Mouse (Mus musculus) gastrocnemius, postnatal 4 days (tissue): ENCODE data around the gene Htra3. TPM values are rescaled to one million over a fixed set of nuclear protein-coding genes. Genes with fewer than 3 reads are reported as not detected.

Source experiments
- DNase-seq, 2 experiments: peaks; one replicate each; pipeline ENCODE4 v3.0.0; 2021 to 2022; ENCODE audit warnings: low spot score in 2 of 2, mixed read lengths in 2 of 2
- total RNA-seq, 2 experiments: library from RNA; stranded (reverse); gene quantifications; 2 replicates each; pipeline ENCODE4 v1.2.3; 2021

The Htra3 gene
- total RNA-seq, 2 experiments from 2014 or later, result 97.0 to 102 TPM

GRCm38 (mm10) chr5:35624751-35625239 lies 54.8 kb downstream of the Htra3 start:
- peak; percentile 57 to 85 for DNase-seq

- DNase-seq, result no peak
Observed at GRCm38 (mm10) chr5:35623831-35624230, 55.8 kb downstream of the Htra3 start.

- DNase-seq, result no peak
Observed at GRCm38 (mm10) chr5:35621114-35621513, 58.5 kb downstream of the Htra3 start.

- DNase-seq, result no peak
Observed at GRCm38 (mm10) chr5:35616943-35617342, 62.6 kb downstream of the Htra3 start.

GRCm38 (mm10) chr5:35612722-35613121 lies 66.9 kb downstream of the Htra3 start:
- no peak for DNase-seq

GRCm38 (mm10) chr5:35611900-35612299 lies 67.7 kb downstream of the Htra3 start:
- DNase-seq, result peak in 1 of 2 experiments; percentile 49

GRCm38 (mm10) chr5:35611170-35611569 lies 68.4 kb downstream of the Htra3 start:
- no peak for DNase-seq

- DNase-seq, result no peak
Observed at GRCm38 (mm10) chr5:35610381-35610780, 69.2 kb downstream of the Htra3 start.

GRCm38 (mm10) chr5:35609971-35610370 lies 69.6 kb downstream of the Htra3 start:
- no peak for DNase-seq

GRCm38 (mm10) chr5:35609381-35609780 lies 70.2 kb downstream of the Htra3 start:
- DNase-seq, result peak; percentile 66 to 87

- no peak for DNase-seq
Observed at GRCm38 (mm10) chr5:35608559-35608958, 71.0 kb downstream of the Htra3 start.

- DNase-seq, result peak in 1 of 2 experiments; percentile 52
Observed at GRCm38 (mm10) chr5:35607784-35608183, 71.8 kb downstream of the Htra3 start.

- DNase-seq, result no peak
Observed at GRCm38 (mm10) chr5:35606800-35607199, 72.8 kb downstream of the Htra3 start.

- no peak for DNase-seq
Observed at GRCm38 (mm10) chr5:35605355-35605754, 74.2 kb downstream of the Htra3 start.

Other genes with a start within 250 kb of the Htra3 start
- 10 to 100 TPM in 1 of 2 experiments, 1 to 10 TPM in 1; 9.6 to 13.8 TPM for gene Cpz, start 154.1 kb downstream of the Htra3 start, total RNA-seq
- gene Trmt44, start 104.7 kb downstream of the Htra3 start, total RNA-seq, result 1 to 10 TPM; 4.2 to 4.9 TPM
- gene Acox3, start 96.7 kb downstream of the Htra3 start, total RNA-seq, result 10 to 100 TPM; 13.1 to 17.0 TPM
- gene Sh3tc1, start 60.2 kb upstream of the Htra3 start, total RNA-seq, result 1 to 10 TPM; 6.8 to 7.9 TPM
- 10 to 100 TPM; 70.5 to 76.6 TPM for gene Ablim2, start 78.1 kb upstream of the Htra3 start, total RNA-seq
- gene Afap1, start 213.5 kb upstream of the Htra3 start, total RNA-seq, result 10 to 100 TPM; 44.5 to 48.0 TPM